Mouse (Mus musculus) cerebellum, adult 2 months (tissue): Measurements from ENCODE around the gene Ppfia4.

ENCODE experiments used
- CTCF ChIP-seq: fragments of 200-500 bp; IDR thresholded peaks from 2 replicates; pipeline ENCODE4 v1.5.1; 2011; ENCODE audit warnings: low read depth, mild to moderate bottlenecking, control low read depth, low read length, moderate library complexity, borderline replicate concordance; ENCODE audit not compliant: insufficient read depth
- POLR2A ChIP-seq: fragments of 200-500 bp; IDR thresholded peaks from 2 replicates; pipeline ENCODE4 v1.6.1; 2011; ENCODE audit warnings: low read length, control low read depth, borderline replicate concordance; ENCODE audit not compliant: insufficient read depth

DNA sequence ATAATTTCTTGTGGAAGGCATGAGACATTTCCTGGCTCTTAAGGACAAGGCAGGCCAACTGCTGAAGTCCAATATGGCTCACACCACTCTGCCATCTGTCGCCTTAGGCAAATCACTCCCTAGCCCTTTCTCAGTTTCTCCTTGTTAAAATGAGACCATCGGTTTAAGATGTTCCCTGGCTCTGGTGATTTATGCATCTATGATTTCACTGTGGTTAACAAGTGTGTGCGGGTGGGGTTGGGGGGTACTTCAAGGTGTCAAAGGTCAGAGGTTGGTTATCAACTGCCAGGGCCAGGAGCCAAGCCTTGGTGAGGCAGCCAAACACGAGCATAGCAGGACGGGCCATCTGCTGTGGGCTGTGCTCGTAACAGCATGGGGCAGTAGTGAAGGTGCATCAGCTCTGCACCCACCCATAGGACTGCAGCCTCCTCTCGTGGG, 58.2 kb downstream of the Ppfia4 start:
- TF ChIP-seq CTCF (no peak), POLR2A (no peak)
